Mouse (Mus musculus) MEL (cell line): ENCODE measurements around the gene Spib. TPM values are rescaled to one million over a fixed set of nuclear protein-coding genes. Genes with fewer than 3 reads are reported as not detected.

Experiments used
- DNase-seq: peaks from one replicate; pipeline ENCODE4 v3.0.0; 2011; ENCODE audit warnings: low read depth, low spot score
- H3K27ac ChIP-seq: 2 replicates; pipeline ENCODE4 v1.5.1; 2012; ENCODE audit warnings: low read depth, mild to moderate bottlenecking, control low read depth, low read length, moderate library complexity; ENCODE audit not compliant: control insufficient read depth
- H3K27me3 ChIP-seq, 2 experiments: fragments of 150-350 bp in 1 of 2; sonication (generic) in 1 of 2; 2 replicates each; pipeline ENCODE4 v1.6.1; 2012; ENCODE audit warnings: low read length in 2 of 2, mild to moderate bottlenecking in 2 of 2, improper control_type of control experiment in 1 of 2, moderate library complexity in 1 of 2; ENCODE audit not compliant: insufficient read depth in 2 of 2, control insufficient read depth in 1 of 2
- H3K36me3 ChIP-seq, 2 experiments: 2 replicates each; pipeline ENCODE4 v1.6.1; 2012 to 2014; ENCODE audit warnings: low read length in 2 of 2, improper control_type of control experiment in 1 of 2, inconsistent platforms in 1 of 2, mild to moderate bottlenecking in 1 of 2; ENCODE audit not compliant: insufficient read depth in 2 of 2, control insufficient read depth in 1 of 2
- H3K4me1 ChIP-seq, 2 experiments: fragments of 150-350 bp in 1 of 2; sonication (generic) in 1 of 2; 2 replicates each; pipeline ENCODE4 v1.6.1; 2012; ENCODE audit warnings: low read length in 2 of 2, improper control_type of control experiment in 1 of 2, mild to moderate bottlenecking in 1 of 2; ENCODE audit not compliant: insufficient read depth in 2 of 2, control insufficient read depth in 1 of 2
- H3K4me3 ChIP-seq, 2 experiments: fragments of 150-350 bp in 1 of 2; sonication (generic) in 1 of 2; 2 replicates each; pipeline ENCODE4 v1.5.1; 2012; ENCODE audit warnings: low read depth in 2 of 2, low read length in 2 of 2, mild to moderate bottlenecking in 2 of 2, moderate library complexity in 2 of 2, control low read depth in 1 of 2, improper control_type of control experiment in 1 of 2; ENCODE audit not compliant: control insufficient read depth in 1 of 2, insufficient read depth in 1 of 2
- H3K79me2 ChIP-seq: 2 replicates; pipeline ENCODE4 v1.6.1; 2012; ENCODE audit warnings: mild to moderate bottlenecking, low read length, moderate library complexity; ENCODE audit not compliant: control insufficient read depth, poor library complexity, insufficient read depth
- H3K9ac ChIP-seq: 2 replicates; pipeline ENCODE4 v1.6.1; 2012; ENCODE audit warnings: low read depth, mild to moderate bottlenecking, control low read depth, low read length, moderate library complexity; ENCODE audit not compliant: control insufficient read depth, poor library complexity, severe bottlenecking
- H3K9me3 ChIP-seq: fragments of 150-350 bp; sonication (generic); replicated peaks from 2 replicates; pipeline ENCODE4 v1.6.1; 2012; ENCODE audit warnings: mild to moderate bottlenecking, low read length, improper control_type of control experiment, moderate library complexity; ENCODE audit not compliant: insufficient read depth
- E2F4 ChIP-seq: IDR thresholded peaks from 2 replicates; pipeline ENCODE4 v1.6.1; 2011; ENCODE audit warnings: low read depth, low read length, improper control_type of control experiment, borderline replicate concordance
- ETS1 ChIP-seq: IDR thresholded peaks from 2 replicates; pipeline ENCODE4 v1.6.1; 2012; ENCODE audit warnings: low read depth, mild to moderate bottlenecking, inconsistent platforms, low read length, improper control_type of control experiment, moderate library complexity
- GATA1 ChIP-seq: IDR thresholded peaks from 2 replicates; pipeline ENCODE4 v1.6.1; 2011; ENCODE audit warnings: low read depth, low read length, improper control_type of control experiment
- HCFC1 ChIP-seq: IDR thresholded peaks from 2 replicates; pipeline ENCODE4 v1.6.1; 2012; ENCODE audit warnings: low read depth, mild to moderate bottlenecking, inconsistent platforms, low read length, improper control_type of control experiment, moderate library complexity
- JUND ChIP-seq: IDR thresholded peaks from 2 replicates; pipeline ENCODE4 v1.6.1; 2011; ENCODE audit warnings: low read depth, mild to moderate bottlenecking, improper control_type of control experiment, low read length
- KAT2A ChIP-seq: conservative IDR thresholded peaks from 2 replicates; pipeline ENCODE4 v1.6.1; 2012; ENCODE audit warnings: low read depth, low read length, improper control_type of control experiment, inconsistent platforms
- MAX ChIP-seq: IDR thresholded peaks from 2 replicates; pipeline ENCODE4 v1.6.1; 2011; ENCODE audit warnings: low read length, improper control_type of control experiment
- MAZ ChIP-seq: IDR thresholded peaks from 2 replicates; pipeline ENCODE4 v1.6.1; 2012; ENCODE audit warnings: low read depth, mild to moderate bottlenecking, inconsistent platforms, low read length, improper control_type of control experiment
- MEF2A ChIP-seq: IDR thresholded peaks from 2 replicates; pipeline ENCODE4 v1.6.1; 2014; ENCODE audit warnings: low read depth, mild to moderate bottlenecking, inconsistent platforms, low read length, improper control_type of control experiment; ENCODE audit not compliant: poor library complexity, insufficient replicate concordance, severe bottlenecking; ENCODE audit errors: extremely low read depth
- MXI1 ChIP-seq: IDR thresholded peaks from 2 replicates; pipeline ENCODE4 v1.6.1; 2011; ENCODE audit warnings: mild to moderate bottlenecking, low read depth, low read length, improper control_type of control experiment
- MYC ChIP-seq: IDR thresholded peaks from 2 replicates; pipeline ENCODE4 v1.6.1; 2011; ENCODE audit warnings: low read depth, mild to moderate bottlenecking, low read length, improper control_type of control experiment, moderate library complexity
- NELFE ChIP-seq: IDR thresholded peaks from 2 replicates; pipeline ENCODE4 v1.6.1; 2011; ENCODE audit warnings: low read depth, low read length, improper control_type of control experiment
- POLR2A ChIP-seq, 2 experiments: IDR thresholded peaks; 2 replicates each; pipeline ENCODE4 v1.6.1; 2011 to 2012; ENCODE audit warnings: low read length in 2 of 2, mild to moderate bottlenecking in 2 of 2, control low read depth in 1 of 2, improper control_type of control experiment in 1 of 2, low read depth in 1 of 2, moderate library complexity in 1 of 2; ENCODE audit not compliant: control insufficient read depth in 1 of 2, insufficient read depth in 1 of 2, poor library complexity in 1 of 2
- POLR2AphosphoS2 ChIP-seq: IDR thresholded peaks from 2 replicates; pipeline ENCODE4 v1.6.1; 2011; ENCODE audit warnings: low read length, improper control_type of control experiment
- POLR2AphosphoS5 ChIP-seq: IDR thresholded peaks from 2 replicates; pipeline ENCODE4 v1.6.1; 2012; ENCODE audit warnings: low read depth, borderline replicate concordance, mild to moderate bottlenecking, inconsistent platforms, low read length, moderate library complexity, mixed read lengths
- RCOR1 ChIP-seq: IDR thresholded peaks from 2 replicates; pipeline ENCODE4 v1.6.1; 2012; ENCODE audit warnings: low read depth, mild to moderate bottlenecking, inconsistent platforms, low read length, improper control_type of control experiment
- SIN3A ChIP-seq: IDR thresholded peaks from 2 replicates; pipeline ENCODE4 v1.6.1; 2012; ENCODE audit warnings: low read length, improper control_type of control experiment, inconsistent platforms
- TAL1 ChIP-seq: IDR thresholded peaks from 2 replicates; pipeline ENCODE4 v1.6.1; 2012; ENCODE audit warnings: mild to moderate bottlenecking, inconsistent platforms, low read length, moderate library complexity, mixed read lengths
- TCF12 ChIP-seq: IDR thresholded peaks from 2 replicates; pipeline ENCODE4 v1.6.1; 2014; ENCODE audit warnings: low read depth, mild to moderate bottlenecking, inconsistent platforms, low read length, improper control_type of control experiment, moderate library complexity
- UBTF ChIP-seq: IDR thresholded peaks from 2 replicates; pipeline ENCODE4 v1.6.1; 2012; ENCODE audit warnings: low read depth, mild to moderate bottlenecking, inconsistent platforms, low read length, improper control_type of control experiment, moderate library complexity, borderline replicate concordance; ENCODE audit not compliant: insufficient read depth
- ZC3H11A ChIP-seq: IDR thresholded peaks from 2 replicates; pipeline ENCODE4 v1.6.1; 2012; ENCODE audit warnings: low read depth, mild to moderate bottlenecking, inconsistent platforms, low read length, improper control_type of control experiment
- ZKSCAN1 ChIP-seq: IDR thresholded peaks from 2 replicates; pipeline ENCODE4 v1.6.1; 2012; ENCODE audit warnings: low read depth, mild to moderate bottlenecking, inconsistent platforms, low read length, improper control_type of control experiment, moderate library complexity
- ZMIZ1 ChIP-seq: IDR thresholded peaks from 2 replicates; pipeline ENCODE4 v1.6.1; 2012; ENCODE audit warnings: low read depth, mild to moderate bottlenecking, inconsistent platforms, low read length, improper control_type of control experiment, moderate library complexity
- ZNF384 ChIP-seq: IDR thresholded peaks from 2 replicates; pipeline ENCODE4 v1.6.1; 2012; ENCODE audit warnings: low read depth, mild to moderate bottlenecking, inconsistent platforms, low read length, improper control_type of control experiment
- polyA plus RNA-seq, 2 experiments: library from polyadenylated mRNA; stranded (reverse) in 1 of 2; unstranded in 1 of 2; fragments of >175 nt in 1 of 2; fragments of >200 nt in 1 of 2; gene quantifications; 2 replicates each; pipeline versions ENCODE4 v1.2.1 to v1.2.4; 2012; ENCODE audit warnings: low replicate concordance in 2 of 2, low read depth in 1 of 2; ENCODE audit not compliant: insufficient read length in 2 of 2, insufficient read depth in 1 of 2, missing spikeins in 1 of 2
- total RNA-seq: library from RNA; depleted of rRNA; stranded (reverse); fragments of 300-350 nt; gene quantifications from 2 replicates; pipeline ENCODE4 v1.2.3, GENCODE M21; 2012

Gene Spib
- total and polyA plus RNA-seq, 3 experiments = 0.04 to 0.13 TPM; not detected in 1

- H3K9me3 ChIP-seq = no peaks in the 10 kb centered on the region
- H3K4me3 ChIP-seq = no peak overlapping the region
- H3K36me3 ChIP-seq = 0 out of 4 replicates have a peak, but pooled peaks cover 0 to 2% of the 10 kb centered on the region in 2 experiments
- H3K27ac ChIP-seq = no peak overlapping the region
- peaks cover 0 to 6% of the 10 kb centered on the region in 2 experiments; a peak in 2 of 4 replicates for H3K4me1 ChIP-seq
- H3K9ac ChIP-seq = no peak overlapping the region
- no peaks in the 10 kb centered on the region for H3K79me2 ChIP-seq
- no peak for TF ChIP-seq KAT2A
- no peak for TF ChIP-seq NELFE
- no peak for DNase-seq
- H3K27me3 ChIP-seq = no peaks in the 10 kb centered on the region
Observed at GRCm38 (mm10) chr7:44532918-44533745, 1.3 kb upstream of the Spib start.

GRCm38 (mm10) chr7:44531207-44531606, 664 bp downstream of the Spib start:
- H3K27ac ChIP-seq = no peak overlapping the region
- no peak overlapping the region for H3K4me3 ChIP-seq
- H3K4me1 ChIP-seq = peaks cover 0 to 6% of the 10 kb centered on the region in 2 experiments; a peak in 2 of 4 replicates
- TF ChIP-seq MEF2A (no peak), UBTF (no peak), MAZ (no peak), ZKSCAN1 (no peak), HCFC1 (no peak), ETS1 (no peak)
- H3K9me3 ChIP-seq = no peaks in the 10 kb centered on the region
- no peaks in the 10 kb centered on the region; the same call in 1 of the 2 replicates for H3K79me2 ChIP-seq
- DNase-seq = no peak
- no peaks in the 10 kb centered on the region for H3K27me3 ChIP-seq
- 0 out of 4 replicates have a peak, but pooled peaks cover 0 to 2% of the 10 kb centered on the region in 2 experiments for H3K36me3 ChIP-seq
- H3K9ac ChIP-seq = no peak overlapping the region

GRCm38 (mm10) chr7:44530507-44530906, 1.4 kb downstream of the Spib start:
- DNase-seq = no peak
- Histone ChIP-seq H3K4me3 (no peak overlapping the region), H3K79me2 (no peaks in the 10 kb centered on the region; the same call in 1 of the 2 replicates), H3K27me3 (no peaks in the 10 kb centered on the region), H3K4me1 (peaks cover 0 to 6% of the 10 kb centered on the region in 2 experiments; a peak in 2 of 4 replicates)
- TF ChIP-seq E2F4 = no peak
- no peak for TF ChIP-seq GATA1
- no peak for TF ChIP-seq ETS1
- TF ChIP-seq MXI1 = no peak
- no peak for TF ChIP-seq JUND
- TF ChIP-seq TAL1 = no peak
- no peak for TF ChIP-seq ZNF384
- no peak for TF ChIP-seq MAX
- TF ChIP-seq POLR2AphosphoS2 = no peak
- TF ChIP-seq ZC3H11A = no peak
- no peak for TF ChIP-seq HCFC1
- TF ChIP-seq UBTF = no peak
- no peak for TF ChIP-seq MYC
- TF ChIP-seq POLR2A (IDR thresholded peaks at IDR 0.05; ENCODE audit: control insufficient read depth in 1 of 2, insufficient read depth in 1 of 2, low read depth in 1 of 2, low read length in 2 of 2, poor library complexity in 1 of 2) = no peak
- TF ChIP-seq POLR2AphosphoS5 = no peak
- no peak for TF ChIP-seq ZMIZ1
- no peak for TF ChIP-seq RCOR1
- TF ChIP-seq TCF12 = no peak
- no peak for TF ChIP-seq SIN3A
- TF ChIP-seq, all 39 proteins: peak for 0
- Histone ChIP-seq H3K36me3 (0 out of 4 replicates have a peak, but pooled peaks cover 0 to 2% of the 10 kb centered on the region in 2 experiments), H3K9me3 (no peaks in the 10 kb centered on the region), H3K27ac (no peak overlapping the region), H3K9ac (no peak overlapping the region)
